Mouse (Mus musculus) right cerebral cortex, postnatal 36 days (tissue): ENCODE measurements around the gene Igsf9b.

Experiments used
- DNase-seq, 2 experiments: peaks; one replicate each; pipeline ENCODE4 v3.0.0; 2022; ENCODE audit warnings: low spot score in 2 of 2, mixed read lengths in 1 of 2

Igsf9b gene

GRCm38 (mm10) chr9:27298411-27299285, at the start of gene Igsf9b:
Gene Igsf9b, plus strand, starts transcription at chr9:27299204.
- DNase-seq, result peak; percentile 96 to 98

DNA sequence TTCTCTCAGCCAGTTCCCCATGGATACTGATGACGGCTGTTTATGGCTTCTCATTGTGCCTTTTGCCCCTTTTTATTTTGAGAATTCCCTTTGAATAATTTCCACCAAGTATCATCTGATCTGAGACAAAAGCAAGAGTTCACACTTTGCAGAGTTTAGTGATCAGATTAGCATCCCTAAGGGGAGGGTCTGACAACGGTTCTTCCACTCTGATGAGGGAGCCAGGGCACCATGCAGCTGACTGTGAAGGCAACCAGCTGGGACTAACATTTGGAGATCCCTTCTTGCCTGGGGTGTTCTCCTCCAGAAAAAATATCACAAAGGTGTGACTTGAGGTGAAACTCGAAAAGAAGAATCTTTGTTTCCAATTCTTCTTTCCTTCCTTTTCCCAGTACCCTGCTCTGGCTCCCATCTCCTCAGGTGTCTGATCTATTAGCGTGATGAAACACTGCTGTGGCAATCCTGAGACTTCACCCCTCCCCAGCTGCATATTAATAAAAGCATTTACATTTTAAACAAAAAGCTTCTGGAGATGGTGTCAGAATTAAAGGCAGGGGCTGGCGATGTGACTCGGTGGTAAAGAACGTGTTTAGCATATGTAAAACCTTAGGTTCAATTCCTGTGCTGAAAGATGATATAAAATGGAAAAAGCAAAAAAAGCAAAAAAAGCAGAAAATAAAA, 46.8 kb upstream of the Igsf9b start:
- DNase-seq, result no peak

GRCm38 (mm10) chr9:27256454-27256853, 42.5 kb upstream of the Igsf9b start:
- no peak for DNase-seq

DNA sequence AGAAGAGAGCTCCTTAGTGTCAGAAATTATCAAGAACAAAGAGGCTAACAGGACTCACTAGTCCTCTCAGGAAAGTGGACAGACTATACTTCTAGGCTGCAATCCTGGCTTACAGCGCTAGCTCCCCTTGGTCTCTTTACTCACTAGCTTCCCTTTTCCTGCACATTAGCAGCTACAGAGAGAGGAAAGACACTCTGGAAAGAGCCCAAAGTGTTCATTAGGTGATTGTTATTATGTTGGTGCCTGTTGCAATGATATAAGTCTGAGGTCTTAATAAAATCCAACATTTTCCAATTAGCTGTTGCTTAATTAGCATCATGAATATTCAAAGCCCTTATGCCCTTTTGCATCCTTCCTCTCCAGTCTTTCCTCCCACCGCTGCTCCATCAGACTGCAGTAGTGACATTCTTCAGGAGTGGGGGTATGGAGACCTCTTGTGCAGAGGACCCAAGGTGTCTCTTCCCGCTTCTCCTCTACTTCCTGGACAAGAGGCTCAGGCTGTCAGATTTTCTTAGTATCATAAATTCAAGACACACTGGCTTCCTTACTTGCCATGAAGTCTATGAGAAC, 38.5 kb upstream of the Igsf9b start:
- no peak for DNase-seq

GRCm38 (mm10) chr9:27261905-27262304, 37.1 kb upstream of the Igsf9b start:
- peak; percentile 13 to 19 for DNase-seq

DNA sequence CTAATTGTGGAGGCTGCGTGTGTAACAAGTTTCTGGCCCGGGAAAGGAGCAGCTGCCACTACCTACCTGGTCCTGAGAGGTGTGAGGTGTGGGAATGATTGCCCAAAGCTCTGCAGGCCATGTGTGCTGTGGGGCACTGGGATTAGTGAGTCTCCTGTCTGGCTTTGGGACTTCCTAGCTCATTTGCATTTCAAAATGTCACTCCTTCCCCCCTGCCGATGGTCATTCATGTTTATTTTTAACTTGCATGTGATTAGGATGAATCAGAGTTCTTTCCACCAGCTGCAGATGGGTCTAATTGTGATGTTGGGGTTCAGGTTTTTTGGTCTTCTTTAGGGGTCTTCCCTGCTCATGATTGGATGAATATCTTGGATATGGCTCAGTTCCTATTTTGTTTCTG, 34.0 kb upstream of the Igsf9b start:
- no peak for DNase-seq

GRCm38 (mm10) chr9:27267878-27268277, 31.1 kb upstream of the Igsf9b start:
- no peak for DNase-seq

DNA sequence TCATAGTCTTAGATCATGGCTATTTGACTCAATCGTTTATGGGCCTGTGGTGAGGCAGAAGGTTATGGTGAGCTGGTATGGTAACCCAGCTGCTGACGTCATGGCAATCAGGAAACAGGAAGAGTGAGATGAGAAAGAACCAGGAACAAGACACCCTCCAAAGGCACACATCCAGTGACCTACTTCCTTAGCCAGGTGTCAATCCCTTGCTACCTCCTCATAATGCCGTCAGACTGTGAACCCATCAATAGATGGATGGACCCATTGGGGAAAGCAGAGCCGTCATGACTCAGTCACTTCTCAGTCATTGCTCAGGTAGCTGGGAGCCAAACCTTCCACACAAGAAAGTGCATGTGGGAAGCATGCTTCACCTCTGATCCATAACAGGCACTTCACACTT, 30.5 kb upstream of the Igsf9b start:
- no peak for DNase-seq

DNA sequence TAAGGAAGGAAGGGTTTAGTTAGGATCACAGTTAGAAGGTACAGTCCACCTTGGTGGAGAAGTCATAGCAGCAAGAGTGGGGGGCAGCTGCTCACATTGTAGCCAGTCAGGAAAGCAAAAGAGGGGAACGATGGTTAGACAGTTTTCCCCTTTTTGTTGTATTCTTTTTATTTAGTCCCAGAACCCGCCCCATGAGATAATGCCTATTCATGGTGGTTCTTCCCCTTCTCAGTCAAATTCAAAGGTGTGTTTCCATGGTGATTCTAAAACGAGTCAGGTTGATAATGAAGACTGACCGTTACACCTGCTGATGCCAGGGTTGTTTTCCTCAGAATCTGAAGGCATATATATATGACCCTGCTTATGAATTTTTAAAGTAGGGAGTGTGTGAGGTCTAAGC, 29.7 kb upstream of the Igsf9b start:
- no peak for DNase-seq

DNA sequence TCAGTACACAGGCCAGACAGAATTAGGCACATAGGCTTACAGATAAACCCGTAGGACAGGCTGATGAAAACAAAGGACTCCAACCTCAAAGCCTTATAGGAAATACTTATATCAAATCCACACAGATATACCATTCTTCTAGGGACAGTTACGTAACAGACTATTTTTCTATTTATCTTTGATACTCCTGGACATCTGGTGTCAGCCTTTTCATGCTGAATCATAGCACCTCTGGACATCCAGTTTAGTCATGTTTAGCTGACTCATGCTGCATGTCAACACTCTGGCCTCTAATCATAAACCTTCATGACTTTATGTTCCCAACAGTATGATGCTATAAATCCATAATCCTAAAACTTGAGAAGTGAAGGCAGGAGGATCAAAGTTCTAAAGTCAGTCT, 29.1 kb upstream of the Igsf9b start:
- DNase-seq, result no peak

DNA sequence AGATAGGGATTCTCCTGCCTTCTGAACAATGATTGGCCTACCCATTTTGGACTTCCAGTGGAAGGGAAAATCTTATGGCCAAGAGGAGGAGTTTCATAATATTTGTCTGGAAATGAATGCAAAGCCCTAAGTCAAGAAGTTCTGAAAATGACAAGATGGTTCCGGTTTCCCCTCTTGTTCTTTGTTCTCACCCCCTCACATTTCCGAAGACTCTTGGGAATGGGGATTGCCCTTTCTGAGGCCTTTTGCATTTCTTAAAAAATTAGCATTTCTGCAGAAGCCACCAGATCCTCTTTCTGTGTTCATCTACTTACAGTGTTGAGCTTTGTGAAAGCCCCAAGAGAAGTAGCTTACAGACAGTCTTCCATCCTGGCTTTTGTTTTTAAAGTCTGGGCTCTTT, 27.1 kb upstream of the Igsf9b start:
- DNase-seq, result no peak

DNA sequence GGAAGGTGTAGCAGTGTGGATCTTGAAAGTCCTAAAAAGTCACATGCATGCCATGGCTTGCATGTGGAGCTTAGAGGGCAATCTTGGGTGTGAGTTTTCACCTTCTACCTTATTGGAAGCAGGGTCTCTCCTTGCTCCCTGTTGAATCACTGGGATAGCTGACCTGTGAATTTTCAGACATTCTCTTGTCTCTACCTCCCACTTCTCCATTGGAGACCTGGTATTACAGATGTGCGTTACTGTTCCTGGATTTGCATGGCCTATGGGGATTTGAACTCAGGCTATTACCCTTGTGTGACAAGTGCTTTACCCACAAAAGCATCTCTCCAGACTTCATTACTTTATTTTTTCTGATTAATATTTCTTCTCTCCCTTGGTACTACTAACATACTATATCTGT, 26.1 kb upstream of the Igsf9b start:
- DNase-seq, result no peak

DNA sequence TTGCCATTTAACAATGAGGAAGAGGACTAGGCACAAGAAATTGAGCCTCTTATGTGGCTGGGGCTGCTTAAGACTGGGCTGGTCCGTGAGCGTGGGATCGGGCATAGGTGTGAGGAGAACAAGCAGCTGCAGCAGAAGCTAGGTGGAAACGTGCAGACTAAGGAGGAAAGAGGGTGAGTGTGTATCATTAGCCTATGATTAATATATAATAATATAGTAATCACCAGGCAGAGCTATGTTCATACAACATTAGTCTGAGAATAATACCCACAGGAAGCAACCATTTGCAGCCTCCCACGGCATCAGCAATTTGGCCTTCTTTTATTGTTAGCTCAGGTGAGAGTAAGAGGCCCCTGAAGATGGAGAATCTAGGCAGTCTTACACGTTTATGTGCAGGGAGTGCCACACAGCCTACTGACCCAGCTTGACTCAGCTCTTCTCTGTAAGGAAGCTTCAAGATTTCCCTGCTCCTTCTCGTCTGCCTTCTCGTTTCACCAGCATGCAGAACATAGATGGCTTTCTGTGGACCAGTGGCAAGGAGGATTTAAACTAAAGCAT, 22.6 kb upstream of the Igsf9b start:
- DNase-seq, result no peak

DNA sequence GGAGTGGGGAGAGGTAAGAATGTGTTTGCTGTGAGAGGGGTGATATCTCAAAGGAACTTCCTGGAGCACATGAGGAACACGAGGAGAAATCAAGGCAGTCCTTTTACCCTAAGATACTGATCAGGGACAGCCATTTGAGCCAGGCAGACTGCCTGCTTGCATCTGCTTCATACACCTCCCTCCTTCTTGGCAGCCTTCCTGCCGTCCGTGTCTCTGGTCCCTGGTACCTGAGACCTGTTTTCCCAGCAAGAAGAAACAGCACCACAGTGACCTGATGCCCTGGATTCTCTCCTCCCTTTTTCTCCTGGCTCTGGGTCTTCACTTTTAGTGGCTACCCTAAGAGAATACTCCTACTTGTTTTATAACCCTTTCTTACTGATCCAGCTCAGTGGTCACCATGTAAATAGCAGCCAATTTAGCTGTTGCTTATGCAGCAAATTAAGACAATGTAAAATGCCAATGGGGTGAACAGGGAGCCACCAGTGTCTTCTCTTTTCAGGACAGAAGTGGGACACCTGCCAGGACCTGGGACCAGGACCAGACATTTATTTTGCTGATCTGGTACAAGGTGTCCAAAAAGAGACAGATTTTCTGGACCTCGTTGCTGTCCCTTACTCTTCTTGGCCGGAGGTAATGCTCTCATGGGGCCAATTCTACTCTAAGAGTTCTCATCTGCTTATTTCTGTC, 21.5 kb upstream of the Igsf9b start:
- DNase-seq, result no peak

GRCm38 (mm10) chr9:27279041-27279440, 20.0 kb upstream of the Igsf9b start:
- DNase-seq, result no peak

DNA sequence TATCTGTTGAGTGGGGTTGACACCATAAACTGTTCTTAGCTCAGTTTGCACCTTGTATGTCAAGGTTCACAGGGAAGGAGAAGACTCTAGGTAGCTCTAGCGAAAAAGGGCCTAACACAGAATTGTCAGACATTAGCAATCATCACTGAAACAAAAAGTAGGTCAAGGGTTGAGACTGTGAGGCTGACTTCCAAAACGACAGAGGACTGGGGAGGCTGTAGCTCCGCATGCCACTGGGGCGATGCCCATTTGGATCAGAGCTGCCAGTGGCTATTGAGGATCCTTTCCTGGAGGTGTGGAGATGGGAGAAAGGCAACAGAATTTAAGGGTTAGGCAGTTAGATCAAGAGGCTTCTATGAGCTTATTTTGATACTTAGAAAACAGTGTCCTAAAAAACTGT, 18.0 kb upstream of the Igsf9b start:
- no peak for DNase-seq

GRCm38 (mm10) chr9:27285719-27286249, 13.2 kb upstream of the Igsf9b start:
- DNase-seq, result no peak

DNA sequence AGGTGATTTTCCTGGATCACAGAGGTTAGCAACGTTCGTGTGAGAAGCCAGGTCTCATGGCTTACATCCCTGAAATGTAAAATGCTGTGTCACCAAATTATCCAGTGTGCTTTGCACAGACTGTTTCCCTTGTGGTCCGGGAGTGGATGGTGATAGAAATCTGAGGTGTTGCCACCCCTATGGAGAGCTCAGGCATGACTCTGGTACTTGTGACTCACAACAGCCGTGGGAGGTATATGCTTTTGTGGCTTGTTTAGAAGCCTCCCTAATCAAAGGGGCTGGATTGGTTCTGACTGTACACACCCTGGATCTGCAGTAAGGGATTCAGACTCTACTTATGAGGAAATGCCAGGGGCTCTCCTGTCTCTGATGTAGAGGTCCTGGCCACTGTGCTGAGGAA, 12.7 kb upstream of the Igsf9b start:
- DNase-seq, result no peak

DNA sequence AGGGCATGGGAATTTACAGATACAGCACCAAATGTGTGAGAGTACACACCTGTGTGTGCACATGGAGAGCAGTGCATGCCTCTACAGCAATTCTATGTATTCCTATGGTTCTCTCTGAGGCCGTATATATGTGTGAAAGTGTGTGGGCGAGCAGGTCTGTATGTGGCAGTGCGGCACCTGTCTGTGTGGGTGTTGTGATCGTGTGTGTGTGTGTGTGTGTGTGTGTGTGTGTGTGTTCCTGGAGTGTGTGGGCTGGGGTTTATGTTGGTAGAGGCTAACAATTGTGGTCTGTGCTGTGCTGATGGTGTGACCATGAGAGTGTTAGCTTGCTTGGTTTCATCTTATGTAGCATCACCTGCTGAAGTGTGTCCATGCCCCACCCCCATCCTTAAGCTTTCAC, 12.1 kb upstream of the Igsf9b start:
- no peak for DNase-seq

DNA sequence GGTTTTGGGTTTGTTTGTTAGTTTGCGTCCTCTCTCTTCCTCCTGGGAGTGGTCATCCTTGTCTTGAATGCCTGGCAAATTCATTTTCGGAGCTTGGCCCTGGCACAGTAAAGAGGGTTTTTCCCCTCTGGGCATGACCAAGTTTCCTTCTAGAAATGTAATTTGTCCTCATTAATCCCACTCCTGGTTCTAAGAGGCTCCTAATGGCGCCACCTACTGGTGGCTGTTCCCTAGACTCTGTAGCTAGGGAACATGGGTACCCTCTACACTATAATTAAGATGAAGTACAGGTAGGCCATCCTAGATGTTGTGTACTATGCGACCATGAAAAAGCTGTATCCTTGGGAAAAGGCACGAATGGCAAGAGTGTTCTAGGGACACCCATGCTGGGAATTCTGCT, 11.6 kb upstream of the Igsf9b start:
- no peak for DNase-seq

DNA sequence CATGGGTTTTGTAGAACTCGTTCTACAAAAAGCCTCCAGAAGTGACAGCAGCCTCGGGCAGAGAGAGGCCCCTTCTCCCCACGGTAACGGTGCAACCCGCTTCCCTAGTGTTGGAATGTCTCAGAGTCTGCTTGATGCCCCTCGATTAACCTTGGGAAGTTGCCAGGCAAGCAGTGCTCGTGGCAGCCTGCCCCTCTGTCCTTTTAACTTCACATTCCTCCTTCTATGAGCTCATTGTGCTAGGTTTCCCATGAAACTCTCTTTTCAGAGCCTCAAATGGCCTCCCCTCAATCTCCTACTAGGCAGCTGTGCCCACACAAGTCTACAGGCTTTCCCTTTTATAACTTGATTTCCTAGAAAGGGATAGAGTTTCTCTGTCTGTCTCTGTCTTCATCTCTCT, 10.6 kb upstream of the Igsf9b start:
- DNase-seq, result no peak
